Mouse (Mus musculus) kidney, postnatal 0 days (tissue): ENCODE data around the gene Pecam1. TPM values are rescaled to one million over a fixed set of nuclear protein-coding genes. Genes with fewer than 3 reads are reported as not detected.

Source experiments
- ATAC-seq: fragments of 200-750 bp; cut with Nextera tagmentation; replicated peaks from 2 replicates; pipeline ENCODE4 v1.8.0; 2017; ENCODE audit warnings: low read depth, moderate number of reproducible peaks, moderate TSS enrichment, moderate library complexity; ENCODE audit not compliant: low FRiP score
- DNase-seq: peaks from one replicate; pipeline ENCODE4 v3.0.0-alpha.2; 2016; ENCODE audit warnings: low spot score
- H3K27ac ChIP-seq: fragments of 300-500 bp; sonication (generic); 2 replicates; pipeline ENCODE4 v1.5.1; 2014; ENCODE audit warnings: mild to moderate bottlenecking
- H3K27me3 ChIP-seq: fragments of 300-500 bp; sonication (generic); 2 replicates; pipeline ENCODE4 v1.6.1; 2014; ENCODE audit warnings: low read length, mixed read lengths; ENCODE audit not compliant: insufficient read depth
- H3K36me3 ChIP-seq: fragments of 300-500 bp; sonication (generic); 2 replicates; pipeline ENCODE4 v1.6.1; 2014; ENCODE audit warnings: low read length, mixed read lengths; ENCODE audit not compliant: insufficient read depth
- H3K4me1 ChIP-seq: fragments of 300-500 bp; sonication (generic); replicated peaks from 2 replicates; pipeline ENCODE4 v1.6.1; 2014; ENCODE audit warnings: antibody characterized with exemption, low read length, mixed read lengths; ENCODE audit not compliant: insufficient read depth
- H3K4me2 ChIP-seq: fragments of 300-500 bp; sonication (generic); 2 replicates; pipeline ENCODE4 v1.6.1; 2014; ENCODE audit warnings: mild to moderate bottlenecking, low read length, moderate library complexity, mixed read lengths
- H3K4me3 ChIP-seq: fragments of 300-500 bp; sonication (generic); replicated peaks from 2 replicates; pipeline ENCODE4 v1.5.1; 2014; ENCODE audit warnings: low read depth, low read length
- H3K9ac ChIP-seq: fragments of 300-500 bp; sonication (generic); 2 replicates; pipeline ENCODE4 v1.6.1; 2014; ENCODE audit warnings: low read depth, low read length
- H3K9me3 ChIP-seq: fragments of 300-500 bp; sonication (generic); replicated peaks from 2 replicates; pipeline ENCODE4 v1.6.1; 2016; ENCODE audit warnings: low read length, inconsistent platforms, mixed read lengths
- CTCF ChIP-seq: IDR thresholded peaks from 2 replicates; pipeline ENCODE4 v1.5.1; 2016; ENCODE audit warnings: antibody characterized with exemption, low read depth, mild to moderate bottlenecking, moderate library complexity
- WGBS: fragments of 180-500 bp; shearing (Covaris S2); extraction: QIAGEN DNeasy Blood & Tissue Kit; methylation state at CpG from one replicate; pipeline ENCODE4 v1.1.7; 2014; 5-methylcytosine and 5-hydroxymethylcytosine counted together
- polyA plus RNA-seq: library from polyadenylated mRNA; unstranded; fragments of >200 nt; fragmentation: Nextera tagmentation; extraction: Ambion mirVana; gene quantifications from 2 replicates; pipeline ENCODE4 v1.2.1, GENCODE M21; 2015

The Pecam1 gene
- polyA plus RNA-seq, 1 experiment from 2014 or later, result 54.1 TPM

DNA sequence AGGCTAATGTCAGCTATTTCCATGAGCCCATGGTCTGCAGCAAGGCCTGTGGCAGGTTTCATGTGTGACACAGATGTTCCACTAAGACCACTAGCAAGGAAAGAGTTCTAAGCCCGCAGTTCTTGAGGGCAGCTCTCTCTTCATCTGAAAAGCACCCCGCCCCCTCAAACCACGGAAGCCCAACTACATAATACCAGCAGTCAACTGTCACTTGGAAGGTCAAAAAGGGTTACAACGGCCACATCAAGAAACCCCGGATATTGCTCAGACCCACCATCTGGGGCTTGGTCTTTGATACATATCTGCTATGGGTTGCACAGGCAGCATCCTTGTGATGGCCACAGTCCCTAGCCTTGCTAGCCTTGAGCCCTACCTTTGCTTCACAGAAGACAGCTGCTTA lies 62.1 kb downstream of the Pecam1 start:
- Histone ChIP-seq H3K9ac (no peak overlapping the region), H3K4me3 (no peak overlapping the region), H3K4me1 (no peaks in the 10 kb centered on the region), H3K9me3 (no peaks in the 10 kb centered on the region), H3K27ac (no peak overlapping the region), H3K4me2 (no peak overlapping the region), H3K36me3 (no peaks in the 10 kb centered on the region), H3K27me3 (no peaks in the 10 kb centered on the region)
- WGBS, result 77% methylated on average over 5 of the region's 5 CpGs
- no peak for TF ChIP-seq CTCF
- DNase-seq, result no peak
- no peak for ATAC-seq

DNA sequence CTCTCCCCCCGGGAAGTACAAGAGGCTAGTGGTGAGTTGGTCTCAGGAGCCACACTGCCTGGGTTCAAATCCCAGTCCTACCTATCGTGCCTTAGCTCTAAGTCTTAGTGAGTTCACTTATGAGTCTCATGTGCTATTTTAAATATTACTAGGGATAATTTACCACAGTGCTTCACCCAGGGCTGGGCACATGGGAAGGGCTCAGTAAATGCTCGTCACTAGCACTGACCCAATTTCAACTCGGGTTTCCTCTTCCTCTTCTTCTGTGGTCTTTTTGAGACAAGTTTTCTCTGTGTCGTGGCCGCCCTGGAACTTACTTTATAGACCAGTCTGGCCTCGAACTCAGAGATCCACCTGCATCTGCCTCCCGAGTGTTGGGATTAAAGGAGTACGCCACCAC lies 63.1 kb downstream of the Pecam1 start:
- WGBS, result 88% methylated on average over 9 of the region's 9 CpGs
- no peaks in the 10 kb centered on the region for H3K36me3 ChIP-seq
- no peaks in the 10 kb centered on the region for H3K4me1 ChIP-seq
- TF ChIP-seq CTCF, result no peak
- H3K9ac ChIP-seq, result no peak overlapping the region
- DNase-seq, result no peak
- no peak overlapping the region for H3K27ac ChIP-seq
- no peak overlapping the region for H3K4me3 ChIP-seq
- no peak overlapping the region for H3K4me2 ChIP-seq
- H3K9me3 ChIP-seq, result no peaks in the 10 kb centered on the region
- no peak for ATAC-seq
- H3K27me3 ChIP-seq, result no peaks in the 10 kb centered on the region

DNA sequence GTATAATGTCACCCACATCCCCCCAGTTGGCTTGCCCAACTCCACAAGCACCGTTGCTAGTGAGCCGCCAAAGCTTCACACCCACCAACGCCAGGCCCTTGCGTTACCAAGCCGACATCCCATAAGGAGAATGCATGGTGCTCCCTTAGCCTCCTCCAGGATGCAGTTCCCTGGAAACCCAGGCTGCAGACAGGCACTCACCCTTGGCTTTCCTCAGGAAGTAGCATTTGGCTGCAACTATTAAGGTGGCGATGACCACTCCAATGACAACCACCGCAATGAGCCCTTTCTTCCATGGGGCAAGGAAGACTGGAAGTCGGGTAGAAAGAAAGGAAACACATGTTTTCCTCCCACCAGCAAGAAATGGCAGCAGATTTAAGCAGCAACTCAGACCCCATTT lies 66.4 kb downstream of the Pecam1 start:
- Histone ChIP-seq H3K27me3 (no peaks in the 10 kb centered on the region), H3K9ac (no peak overlapping the region), H3K27ac (no peak overlapping the region), H3K4me2 (no peak overlapping the region), H3K9me3 (no peaks in the 10 kb centered on the region), H3K4me1 (no peaks in the 10 kb centered on the region), H3K36me3 (no peaks in the 10 kb centered on the region), H3K4me3 (no peak overlapping the region)
- ATAC-seq, result no peak
- no peak for TF ChIP-seq CTCF
- 77% methylated on average over 8 of the region's 8 CpGs for WGBS
- no peak for DNase-seq

GRCm38 (mm10) chr11:106683345-106683744 lies 67.1 kb downstream of the Pecam1 start:
- Histone ChIP-seq H3K27ac (no peak overlapping the region), H3K9me3 (no peaks in the 10 kb centered on the region), H3K4me1 (no peaks in the 10 kb centered on the region), H3K4me3 (no peak overlapping the region), H3K9ac (no peak overlapping the region), H3K36me3 (no peaks in the 10 kb centered on the region), H3K27me3 (no peaks in the 10 kb centered on the region), H3K4me2 (no peak overlapping the region)
- TF ChIP-seq CTCF, result no peak
- ATAC-seq (no peak), DNase-seq (no peak)
- WGBS, result 71% methylated on average over 3 of the region's 3 CpGs

GRCm38 (mm10) chr11:106681138-106681537 lies 69.3 kb downstream of the Pecam1 start:
- Histone ChIP-seq H3K4me3 (no peak overlapping the region), H3K36me3 (no peaks in the 10 kb centered on the region), H3K27me3 (no peaks in the 10 kb centered on the region), H3K9ac (no peak overlapping the region), H3K4me2 (no peak overlapping the region), H3K9me3 (no peaks in the 10 kb centered on the region), H3K27ac (no peak overlapping the region), H3K4me1 (no peaks in the 10 kb centered on the region)
- DNase-seq (no peak), ATAC-seq (no peak)
- WGBS, result 90% methylated on average over 6 of the region's 6 CpGs
- no peak for TF ChIP-seq CTCF

- TF ChIP-seq CTCF, result peak; percentile 68
- Histone ChIP-seq H3K4me2 (no peak overlapping the region), H3K4me3 (no peak overlapping the region), H3K36me3 (no peaks in the 10 kb centered on the region), H3K4me1 (peaks cover 10% of the 10 kb centered on the region; the same call in 1 of the 2 replicates), H3K27ac (no peak overlapping the region), H3K9ac (no peak overlapping the region), H3K9me3 (no peaks in the 10 kb centered on the region), H3K27me3 (no peaks in the 10 kb centered on the region)
- DNase-seq (peak; percentile 49), ATAC-seq (no peak)
- WGBS, result 42% methylated on average over 6 of the region's 6 CpGs
Measured at GRCm38 (mm10) chr11:106679874-106680273, 70.6 kb downstream of the Pecam1 start.

GRCm38 (mm10) chr11:106677910-106678591 lies 72.4 kb downstream of the Pecam1 start:
- no peak overlapping the region; the same call in 1 of the 2 replicates for H3K27ac ChIP-seq

More at GRCm38 (mm10) chr11:106677910-106678591, 72.4 kb downstream of the Pecam1 start:
- ATAC-seq (no peak), DNase-seq (peak; percentile 43)
- TF ChIP-seq CTCF, result peak; percentile 24; the same call in 1 of the 2 replicates
- Histone ChIP-seq H3K4me3 (no peak overlapping the region), H3K9ac (no peak overlapping the region), H3K36me3 (no peaks in the 10 kb centered on the region), H3K9me3 (no peaks in the 10 kb centered on the region), H3K4me2 (no peak overlapping the region), H3K27me3 (no peaks in the 10 kb centered on the region), H3K4me1 (peaks cover 13% of the 10 kb centered on the region; the same call in 1 of the 2 replicates)
- 68% methylated on average over 10 of the region's 10 CpGs for WGBS
